Mouse (Mus musculus): Measurements from ENCODE around the gene Rab3a.

Rab3a gene

GRCm38 (mm10) chr8:70754043-70754870, at the start of gene Rab3a:
Rab3a (plus strand) TSS chr8:70754679.
- peak; percentile 98 for DNase-seq (ENCODE audit: low spot score)

GRCm38 (mm10) chr8:70708281-70708680, 46.2 kb upstream of the Rab3a start:
- DNase-seq (ENCODE audit: low spot score) = no peak

- DNase-seq (ENCODE audit: low spot score) = no peak
Observed at GRCm38 (mm10) chr8:70709794-70710193, 44.7 kb upstream of the Rab3a start.

GRCm38 (mm10) chr8:70710296-70710695, 44.2 kb upstream of the Rab3a start:
- no peak for DNase-seq (ENCODE audit: low spot score)

- DNase-seq (ENCODE audit: low spot score) = no peak
Observed at GRCm38 (mm10) chr8:70711041-70711440, 43.4 kb upstream of the Rab3a start.

GRCm38 (mm10) chr8:70713991-70714390, 40.5 kb upstream of the Rab3a start:
- DNase-seq (ENCODE audit: low spot score) = no peak

- DNase-seq (ENCODE audit: low spot score) = no peak
Observed at GRCm38 (mm10) chr8:70715086-70715485, 39.4 kb upstream of the Rab3a start.

- DNase-seq (ENCODE audit: low spot score) = no peak
Observed at GRCm38 (mm10) chr8:70716521-70717400, 37.7 kb upstream of the Rab3a start.

GRCm38 (mm10) chr8:70718297-70718696, 36.2 kb upstream of the Rab3a start, which contains the start of gene Gm3336:
Gm3336 (plus strand) TSS chr8:70718543.
- DNase-seq (ENCODE audit: low spot score) = peak; percentile 77

- DNase-seq (ENCODE audit: low spot score) = no peak
Observed at GRCm38 (mm10) chr8:70719796-70720270, 34.6 kb upstream of the Rab3a start.

- peak; percentile 94 for DNase-seq (ENCODE audit: low spot score)
Observed at GRCm38 (mm10) chr8:70720739-70721138, 33.7 kb upstream of the Rab3a start.

GRCm38 (mm10) chr8:70721601-70722000, 32.9 kb upstream of the Rab3a start:
- no peak for DNase-seq (ENCODE audit: low spot score)

- no peak for DNase-seq (ENCODE audit: low spot score)
Observed at GRCm38 (mm10) chr8:70723486-70724210, 30.8 kb upstream of the Rab3a start, which contains the start of gene Pde4c. Pde4c (plus strand) TSS chr8:70723720.

GRCm38 (mm10) chr8:70724216-70724615, 30.3 kb upstream of the Rab3a start:
- no peak for DNase-seq (ENCODE audit: low spot score)

GRCm38 (mm10) chr8:70725792-70726447, 28.6 kb upstream of the Rab3a start:
- no peak for DNase-seq (ENCODE audit: low spot score)

GRCm38 (mm10) chr8:70726721-70727120, 27.8 kb upstream of the Rab3a start:
- no peak for DNase-seq (ENCODE audit: low spot score)

GRCm38 (mm10) chr8:70729808-70730475, 24.5 kb upstream of the Rab3a start:
- DNase-seq (ENCODE audit: low spot score) = peak; percentile 47

- no peak for DNase-seq (ENCODE audit: low spot score)
Observed at GRCm38 (mm10) chr8:70730956-70731355, 23.5 kb upstream of the Rab3a start.

GRCm38 (mm10) chr8:70737705-70738104, 16.8 kb upstream of the Rab3a start:
- DNase-seq (ENCODE audit: low spot score) = no peak

- DNase-seq (ENCODE audit: low spot score) = no peak
Observed at GRCm38 (mm10) chr8:70738211-70738610, 16.3 kb upstream of the Rab3a start.

- DNase-seq (ENCODE audit: low spot score) = no peak
Observed at GRCm38 (mm10) chr8:70741661-70742060, 12.8 kb upstream of the Rab3a start.
